Mouse (Mus musculus): Measurements from ENCODE around the gene Arid3a.

Arid3a gene

GRCm38 (mm10) chr10:79927324-79928029 is 634 bp downstream of the Arid3a start:
- DNase-seq = peak; percentile 70 to 71

- DNase-seq = peak; percentile 44 to 50
Observed at GRCm38 (mm10) chr10:79928030-79928694, 1.3 kb downstream of the Arid3a start.

- DNase-seq = peak in 1 of 2 experiments; percentile 57
Observed at GRCm38 (mm10) chr10:79928907-79929701, 2.3 kb downstream of the Arid3a start.

GRCm38 (mm10) chr10:79929967-79930825 is 3.4 kb downstream of the Arid3a start:
- DNase-seq = no peak

- DNase-seq = peak; percentile 43 to 50
Observed at GRCm38 (mm10) chr10:79930826-79931186, 4.0 kb downstream of the Arid3a start.

- peak in 1 of 2 experiments; percentile 21 for DNase-seq
Observed at GRCm38 (mm10) chr10:79931797-79932196, 5.0 kb downstream of the Arid3a start.

GRCm38 (mm10) chr10:79932736-79933135 is 5.9 kb downstream of the Arid3a start:
- peak; percentile 63 to 69 for DNase-seq

GRCm38 (mm10) chr10:79933145-79933679 is 6.4 kb downstream of the Arid3a start:
- DNase-seq = peak; percentile 47 to 64

- DNase-seq = no peak
Observed at GRCm38 (mm10) chr10:79933861-79934260, 7.0 kb downstream of the Arid3a start.

GRCm38 (mm10) chr10:79934272-79934721 is 7.5 kb downstream of the Arid3a start:
- peak; percentile 88 to 94 for DNase-seq

GRCm38 (mm10) chr10:79934794-79935569 is 8.1 kb downstream of the Arid3a start:
- DNase-seq = peak; percentile 41 to 55

- no peak for DNase-seq
Observed at GRCm38 (mm10) chr10:79936284-79936910, 9.6 kb downstream of the Arid3a start.

GRCm38 (mm10) chr10:79936911-79937441 is 10.1 kb downstream of the Arid3a start:
- DNase-seq = peak; percentile 76 to 81

GRCm38 (mm10) chr10:79937775-79938526 is 11.1 kb downstream of the Arid3a start:
- DNase-seq = no peak

- no peak for DNase-seq
Observed at GRCm38 (mm10) chr10:79940749-79941148, 13.9 kb downstream of the Arid3a start.

- DNase-seq = no peak
Observed at GRCm38 (mm10) chr10:79942988-79943387, 16.1 kb downstream of the Arid3a start.

GRCm38 (mm10) chr10:79943471-79943901 is 16.6 kb downstream of the Arid3a start:
- no peak for DNase-seq

GRCm38 (mm10) chr10:79945507-79946234 is 18.8 kb downstream of the Arid3a start:
- DNase-seq = peak in 1 of 2 experiments; percentile 51

Data from cerebellum, postnatal 14 days (tissue).